Mouse (Mus musculus) skeletal muscle tissue, adult 2 months (tissue): ENCODE measurements at regions not wholly inside any gene's neighbourhood (a gene's known extent, or its start where the extent isn't known, plus 50 kb on each side); places are given as distances from the start of the nearest gene placed in this dataset.

Experiments used
- DNase-seq: peaks from one replicate; pipeline ENCODE4 v3.0.0-alpha.2; 2012; ENCODE audit warnings: low read depth, low spot score

DNA sequence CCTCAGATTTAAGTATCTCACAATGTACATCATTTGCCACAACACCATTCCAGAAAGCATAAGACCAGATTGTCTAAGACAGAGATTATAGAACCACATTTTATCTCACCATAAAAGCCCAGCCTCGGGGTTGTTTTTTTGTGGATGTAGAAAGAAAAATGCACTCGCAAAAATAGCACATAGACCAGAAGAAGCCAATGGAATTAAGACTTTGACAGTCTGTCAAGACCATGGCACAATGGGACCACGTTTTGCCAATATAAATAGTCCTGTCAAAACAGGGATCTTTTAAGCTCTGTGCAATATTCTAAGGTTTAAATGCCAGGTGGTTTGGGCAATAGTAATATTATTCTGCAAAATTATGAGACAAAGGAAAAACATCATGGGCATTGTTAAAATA, 547.3 kb downstream of the Adgrl2 start:
- no peak for DNase-seq

DNA sequence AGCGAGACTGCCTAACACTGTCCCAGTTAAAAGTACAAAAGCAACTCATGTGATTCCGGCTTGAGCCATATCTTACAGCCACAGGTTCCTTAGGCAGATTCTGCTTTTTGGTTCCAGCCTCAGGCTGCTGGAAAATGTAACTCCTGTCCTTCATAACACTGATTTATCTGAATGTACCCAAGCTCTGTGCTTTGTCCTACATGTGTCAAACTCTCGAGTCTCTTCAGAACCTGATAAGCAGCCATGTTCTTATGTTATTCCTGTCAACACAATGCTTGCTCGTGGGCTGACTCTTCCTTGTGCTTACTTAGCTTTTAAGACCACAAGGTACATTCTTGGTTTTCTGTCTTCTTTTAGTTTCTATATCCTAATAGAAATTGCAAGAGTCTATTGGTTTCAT, 556.3 kb downstream of the Adgrl2 start:
- DNase-seq, result no peak

DNA sequence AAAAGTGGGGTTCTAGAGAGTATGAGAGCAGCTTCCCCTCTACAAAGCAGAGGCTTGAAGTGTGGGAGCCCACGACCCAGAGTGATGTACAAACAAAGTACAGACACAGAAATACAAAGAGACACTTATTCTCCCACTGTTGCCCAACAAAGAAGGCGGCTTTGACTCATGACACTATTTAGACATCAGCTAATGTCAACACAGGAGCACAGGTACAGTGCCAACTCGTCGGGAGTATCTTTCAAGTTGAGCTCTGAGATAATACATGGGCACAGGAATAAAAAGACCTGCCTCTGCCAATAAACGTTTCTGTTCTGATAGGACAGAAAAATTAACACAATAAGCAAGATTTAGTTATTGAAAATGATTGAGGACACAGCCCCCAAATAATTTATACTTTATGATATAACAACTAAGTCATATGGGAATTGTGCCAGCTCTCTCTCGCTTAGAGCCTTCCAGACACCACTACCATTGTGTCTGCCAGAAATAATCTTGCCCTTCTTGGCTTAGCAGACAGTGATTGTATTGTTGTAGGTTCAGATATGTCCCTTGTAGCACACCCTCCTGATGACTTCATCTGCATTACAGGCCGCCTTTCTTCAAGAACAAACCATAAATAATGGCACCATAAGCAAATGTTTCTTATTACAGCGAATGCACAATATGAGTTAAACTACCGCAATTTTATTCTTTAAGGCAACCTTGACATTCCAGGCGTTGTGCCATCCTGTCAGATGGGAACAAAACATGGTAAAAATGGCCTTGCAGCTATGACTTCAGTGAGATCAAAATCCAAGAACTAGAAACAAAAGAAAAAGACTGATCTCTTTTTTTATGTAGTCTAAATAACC, 561.1 kb downstream of the Adgrl2 start:
- DNase-seq, result no peak

DNA sequence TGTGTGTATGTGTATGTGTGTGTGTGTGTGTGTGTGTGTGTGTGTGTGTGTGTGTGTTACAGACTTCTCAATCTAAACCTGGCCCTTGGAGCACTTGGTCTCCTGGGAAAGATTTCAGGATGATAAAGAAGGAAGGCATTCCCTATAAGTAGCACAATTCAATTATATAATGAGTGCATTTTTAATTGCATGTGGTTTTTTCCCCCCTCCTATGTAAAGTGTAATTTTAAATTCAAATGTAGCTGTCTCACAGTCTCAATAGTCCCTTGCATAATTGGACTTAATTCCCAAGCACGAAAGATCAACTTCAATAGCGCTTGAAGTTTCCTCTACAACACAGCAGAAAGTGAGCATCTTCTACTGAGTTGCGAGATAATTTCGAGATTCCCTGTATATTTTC, 566.3 kb downstream of the Adgrl2 start:
- no peak for DNase-seq

DNA sequence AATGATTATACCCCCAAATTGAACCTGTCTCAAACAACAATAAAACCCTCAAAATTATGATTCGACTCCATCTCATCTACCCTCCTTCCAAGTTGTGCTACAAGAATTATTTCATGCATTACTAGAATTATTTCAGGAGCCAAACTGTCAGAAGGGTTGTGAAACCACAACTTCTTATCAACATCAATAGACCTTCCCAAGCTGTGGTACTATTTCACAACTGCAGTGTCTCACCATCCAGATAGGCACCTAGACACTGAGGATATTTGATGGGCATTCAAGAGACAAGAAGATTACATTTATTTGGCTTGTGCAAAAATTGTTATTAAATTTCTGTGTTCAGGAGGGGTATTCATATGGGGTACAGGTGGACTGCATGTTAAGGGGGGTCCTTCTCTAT, 567.0 kb downstream of the Adgrl2 start:
- no peak for DNase-seq

DNA sequence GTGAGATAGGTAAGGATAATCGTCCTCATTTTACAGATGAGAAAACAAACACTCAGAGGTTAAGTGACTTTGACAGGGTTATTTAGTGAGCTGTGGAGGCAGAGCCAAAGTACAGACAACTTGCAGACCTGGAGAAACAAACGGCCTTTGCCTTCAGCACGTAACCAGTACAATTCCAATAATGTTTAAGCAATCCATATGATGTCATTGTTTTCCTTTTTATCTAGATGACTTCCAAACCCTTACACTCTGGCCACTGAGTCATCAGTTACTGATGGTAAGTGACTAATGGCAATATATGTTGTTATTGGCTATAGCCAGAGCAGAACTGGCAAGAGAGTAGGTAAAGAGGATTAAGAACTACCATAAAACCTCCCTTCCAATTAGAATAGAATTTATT, 567.6 kb downstream of the Adgrl2 start:
- no peak for DNase-seq

DNA sequence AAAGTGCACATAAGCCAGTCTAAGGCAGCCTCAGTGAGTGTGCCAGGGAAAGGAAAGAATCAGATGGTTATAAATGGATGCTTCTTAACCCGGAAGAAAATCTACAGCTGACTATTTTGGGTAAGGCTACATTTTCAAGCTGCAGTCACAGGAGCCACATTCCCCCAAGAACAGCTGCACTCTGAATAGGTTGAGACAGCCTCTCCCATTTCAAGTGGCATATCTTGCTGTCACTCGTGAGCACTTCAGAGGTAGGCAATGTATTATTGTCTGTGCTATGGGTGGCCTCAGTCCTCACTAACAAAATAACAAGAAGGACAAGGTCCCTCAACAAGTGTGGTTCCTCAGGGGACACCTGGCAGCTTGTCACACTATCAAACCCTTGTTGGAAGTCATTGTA, 568.1 kb downstream of the Adgrl2 start:
- DNase-seq, result no peak

DNA sequence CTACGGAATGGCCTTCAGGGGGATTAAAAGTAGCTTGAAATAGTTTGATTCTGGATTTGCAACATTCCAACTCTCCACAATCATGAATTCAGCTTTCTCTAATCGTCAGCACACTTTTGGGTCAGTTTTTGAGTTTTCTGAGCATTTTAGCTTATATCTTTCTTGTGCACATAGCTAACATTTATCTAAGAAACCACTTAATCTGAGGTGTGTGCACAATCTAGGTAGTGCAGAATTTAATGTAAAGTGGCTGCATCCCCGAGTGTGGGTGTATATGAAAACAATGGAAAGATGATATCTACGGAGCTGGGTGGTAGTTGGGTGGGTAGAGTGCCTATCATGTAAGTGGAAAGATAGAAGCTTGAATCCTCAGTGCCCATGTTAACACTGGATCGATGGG, 570.1 kb downstream of the Adgrl2 start:
- no peak for DNase-seq

DNA sequence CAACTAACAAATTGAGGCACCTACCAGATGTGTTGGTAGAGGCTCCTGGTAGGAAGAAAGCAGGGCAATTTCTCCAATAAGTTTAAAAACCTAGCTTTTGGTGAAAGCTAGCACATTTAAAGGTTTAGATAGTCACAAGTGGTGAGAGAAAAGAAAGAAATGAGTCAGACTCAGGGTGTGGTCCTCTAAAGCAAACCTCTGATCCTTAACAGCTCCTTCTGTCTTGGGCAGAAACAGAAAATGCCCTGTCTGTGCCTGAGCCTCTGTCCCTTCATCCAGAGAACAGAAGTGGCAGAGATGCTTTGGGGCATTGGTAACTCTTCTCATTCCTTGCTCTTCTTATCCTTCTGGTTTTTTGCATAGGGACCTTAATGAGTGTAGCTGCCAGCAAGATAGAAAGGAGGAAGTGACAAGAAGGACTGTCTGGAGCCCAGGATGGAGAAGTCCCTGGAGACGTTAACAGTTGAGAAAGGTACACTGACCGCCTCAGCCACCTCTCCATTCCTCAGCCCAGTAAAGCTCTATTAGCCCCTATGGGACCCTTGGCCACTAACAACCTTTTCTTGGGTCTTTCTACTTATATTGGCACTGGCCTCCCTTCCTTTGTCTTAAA, 570.8 kb downstream of the Adgrl2 start:
- no peak for DNase-seq

DNA sequence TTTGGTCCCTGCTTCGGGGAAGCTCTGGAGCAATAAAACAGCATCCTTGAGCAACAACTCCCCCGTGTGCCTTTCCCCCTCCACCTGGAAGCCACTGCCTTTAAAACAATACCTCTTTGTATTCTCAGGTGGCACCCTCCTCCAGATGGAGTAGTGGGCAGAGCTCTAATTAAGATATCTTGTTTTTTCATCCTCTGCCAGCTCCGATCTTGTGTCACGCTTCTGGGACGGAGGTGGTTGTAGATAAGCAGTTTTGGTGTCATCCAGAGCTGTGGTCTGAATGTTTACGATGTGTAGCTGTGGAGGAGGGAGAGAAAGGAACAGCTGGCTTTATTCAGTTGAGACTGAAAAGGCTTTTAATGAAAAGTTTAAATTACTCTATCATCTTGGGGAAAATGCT, 572.3 kb downstream of the Adgrl2 start:
- DNase-seq, result no peak

DNA sequence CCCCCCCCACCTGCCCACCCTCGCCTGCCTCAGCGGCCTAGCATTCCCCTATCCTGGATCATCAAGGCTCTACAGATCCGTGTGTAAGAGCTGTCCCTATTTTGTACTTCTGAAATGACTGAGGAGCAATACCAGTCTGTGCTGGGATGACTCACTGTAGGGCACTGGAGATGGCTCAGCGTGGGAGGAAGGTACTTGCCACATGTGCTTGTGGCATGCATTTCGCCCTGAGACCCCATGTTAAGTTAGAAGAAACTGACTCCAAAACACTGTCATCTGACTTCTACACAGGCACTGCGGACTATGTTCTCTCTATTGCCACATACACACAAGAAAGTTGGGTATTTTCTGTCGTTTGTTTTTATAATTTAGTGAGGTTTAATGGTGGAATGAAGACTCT, 574.9 kb downstream of the Adgrl2 start:
- no peak for DNase-seq

DNA sequence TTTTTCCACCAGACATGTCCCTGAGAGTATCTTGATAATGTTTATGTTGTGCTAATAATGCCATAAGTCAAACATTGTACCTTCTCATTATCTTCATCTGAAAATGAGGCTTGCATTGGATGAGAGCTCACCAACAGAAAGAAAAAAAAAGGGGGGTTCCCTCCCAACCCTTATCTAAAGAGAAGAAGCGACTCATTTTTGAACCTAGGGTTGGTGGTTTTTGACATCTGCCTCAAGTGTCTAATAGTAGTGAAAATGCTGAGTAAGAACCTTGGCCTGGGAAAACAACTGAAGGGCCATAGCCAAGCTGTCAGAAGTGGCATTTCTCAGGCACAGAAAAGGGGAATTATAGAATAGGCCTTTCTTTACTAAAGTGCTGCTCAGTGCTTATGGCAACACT, 577.3 kb downstream of the Adgrl2 start:
- DNase-seq, result no peak

DNA sequence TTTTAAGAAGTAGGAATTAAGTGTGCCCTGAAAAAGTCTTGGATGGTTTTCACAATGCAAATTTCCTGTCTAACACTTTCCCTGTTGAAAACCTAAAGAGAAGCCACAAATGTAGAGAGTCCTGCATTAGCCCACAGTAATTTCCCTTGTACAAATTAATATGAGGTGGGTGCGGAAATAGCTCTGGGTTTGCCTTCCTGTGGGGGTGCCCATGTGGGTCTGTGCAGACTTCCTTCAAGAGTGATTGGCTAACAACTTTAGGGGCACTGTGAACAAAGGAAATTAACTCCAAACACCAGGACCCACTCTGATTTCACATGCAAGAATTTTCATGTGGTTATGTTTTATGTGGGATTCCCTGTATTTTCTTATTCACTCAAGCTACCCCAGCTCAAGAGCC, 578.2 kb downstream of the Adgrl2 start:
- DNase-seq, result no peak

DNA sequence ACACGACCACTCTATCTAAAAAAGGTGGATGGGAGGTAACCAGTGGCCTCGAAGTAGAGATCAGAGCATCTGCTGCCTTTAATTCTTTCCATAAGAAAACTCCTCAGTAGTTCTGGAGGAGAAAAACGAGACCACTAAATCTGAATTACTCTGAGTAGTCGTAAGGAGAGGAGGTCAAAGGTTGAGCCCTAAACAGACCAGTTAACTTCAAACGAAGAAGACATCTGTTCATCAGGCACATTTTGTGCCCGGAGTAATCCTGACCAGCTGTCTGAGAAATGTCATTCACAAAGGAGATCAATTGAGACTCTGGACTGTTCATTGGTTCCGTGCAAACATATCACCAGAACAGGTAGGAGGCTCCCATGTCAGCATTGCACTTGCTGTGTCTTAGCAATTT, 592.0 kb downstream of the Adgrl2 start:
- no peak for DNase-seq

DNA sequence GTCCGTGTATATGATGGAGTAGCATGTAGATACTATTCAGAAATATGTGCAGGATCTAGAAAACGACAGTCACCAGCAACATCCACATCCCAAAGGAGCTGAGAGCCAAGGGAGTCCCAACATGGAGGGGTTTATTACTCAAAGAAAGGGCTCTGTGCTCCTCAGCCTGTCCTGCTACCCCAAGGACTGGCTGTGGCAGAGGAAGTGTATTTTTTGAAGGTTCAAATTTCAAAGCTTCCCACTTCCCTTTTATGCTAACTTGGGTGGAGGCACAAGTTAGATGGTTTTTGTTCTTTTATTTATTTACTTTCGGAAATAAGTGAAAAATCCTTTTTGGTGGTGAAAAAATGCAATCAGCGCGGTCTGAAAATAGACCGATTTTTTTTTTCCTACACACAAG, 602.8 kb downstream of the Adgrl2 start:
- no peak for DNase-seq

DNA sequence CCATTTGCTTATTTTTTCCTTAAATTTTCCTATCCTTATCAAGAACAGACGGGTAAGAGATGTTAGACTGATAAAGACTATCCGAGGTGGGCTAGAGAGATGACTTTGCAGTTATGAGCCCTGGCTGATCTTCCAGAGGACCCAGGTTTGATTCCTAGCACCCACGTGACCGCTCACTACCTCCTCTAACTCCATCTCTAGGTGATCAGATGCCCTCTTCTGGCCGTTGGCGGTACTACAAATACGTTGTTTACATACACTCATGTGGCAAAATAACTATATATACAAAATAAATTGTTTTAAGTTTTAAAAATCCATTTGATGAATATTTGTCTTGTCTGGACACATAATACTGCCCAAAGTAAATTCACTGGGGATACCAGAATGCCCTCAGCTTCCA, 604.6 kb downstream of the Adgrl2 start:
- DNase-seq, result no peak

DNA sequence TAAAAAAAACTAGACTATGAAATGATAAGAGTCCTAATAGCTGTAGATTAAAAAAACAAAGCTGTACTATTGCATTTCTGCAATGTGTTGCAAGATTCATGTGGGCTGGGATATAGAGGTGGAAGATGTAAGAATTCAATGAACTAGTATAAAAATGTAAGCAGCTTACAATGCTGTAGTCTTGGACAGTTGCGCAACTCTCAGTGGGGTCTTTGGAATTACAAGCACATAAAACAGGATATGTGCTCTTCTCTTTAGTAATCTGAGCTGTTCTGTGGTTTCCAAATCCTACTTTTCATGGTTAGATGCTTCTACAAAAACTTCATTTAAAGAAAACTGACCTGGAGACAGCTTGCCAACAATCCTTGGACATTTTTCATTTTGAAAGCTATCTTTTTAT, 609.3 kb downstream of the Adgrl2 start:
- DNase-seq, result no peak

DNA sequence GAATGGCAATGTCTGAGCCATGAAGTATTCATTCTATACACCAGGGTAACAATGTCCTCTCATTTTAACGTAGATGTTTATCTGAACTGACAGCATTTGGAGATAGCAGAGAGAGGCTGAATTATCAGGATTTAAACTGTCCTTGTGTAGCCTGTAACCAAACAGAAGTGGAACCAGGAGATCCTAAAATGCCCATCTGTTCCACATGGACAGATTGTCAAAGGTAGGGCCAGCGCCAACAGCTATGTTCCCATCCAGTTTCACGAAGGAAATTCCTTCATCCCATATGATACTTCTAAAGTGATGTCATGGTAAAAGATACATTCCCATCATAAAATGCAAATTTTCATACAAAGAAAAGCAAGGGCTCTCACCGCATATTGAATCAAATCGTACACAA, 627.0 kb downstream of the Adgrl2 start:
- no peak for DNase-seq

DNA sequence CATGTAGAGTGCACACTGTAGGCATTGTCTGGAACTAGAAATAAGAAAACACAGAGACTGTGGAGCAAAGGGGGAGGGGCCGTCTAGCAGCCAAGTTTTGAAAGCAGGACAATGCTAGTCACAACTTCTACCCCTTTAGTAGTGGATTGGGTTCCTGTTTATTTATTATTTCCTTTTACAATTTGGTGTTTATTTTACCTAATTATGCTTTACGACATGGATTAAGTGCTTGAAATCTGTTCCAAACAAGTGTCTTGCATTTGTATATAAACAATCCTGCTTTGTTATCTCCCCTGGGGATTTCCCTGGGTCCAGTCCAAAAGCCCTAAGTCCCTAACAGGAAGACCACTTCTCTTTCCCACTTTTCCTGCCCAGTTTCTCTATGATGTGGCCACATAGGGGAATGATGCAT, 627.9 kb downstream of the Adgrl2 start:
- no peak for DNase-seq

DNA sequence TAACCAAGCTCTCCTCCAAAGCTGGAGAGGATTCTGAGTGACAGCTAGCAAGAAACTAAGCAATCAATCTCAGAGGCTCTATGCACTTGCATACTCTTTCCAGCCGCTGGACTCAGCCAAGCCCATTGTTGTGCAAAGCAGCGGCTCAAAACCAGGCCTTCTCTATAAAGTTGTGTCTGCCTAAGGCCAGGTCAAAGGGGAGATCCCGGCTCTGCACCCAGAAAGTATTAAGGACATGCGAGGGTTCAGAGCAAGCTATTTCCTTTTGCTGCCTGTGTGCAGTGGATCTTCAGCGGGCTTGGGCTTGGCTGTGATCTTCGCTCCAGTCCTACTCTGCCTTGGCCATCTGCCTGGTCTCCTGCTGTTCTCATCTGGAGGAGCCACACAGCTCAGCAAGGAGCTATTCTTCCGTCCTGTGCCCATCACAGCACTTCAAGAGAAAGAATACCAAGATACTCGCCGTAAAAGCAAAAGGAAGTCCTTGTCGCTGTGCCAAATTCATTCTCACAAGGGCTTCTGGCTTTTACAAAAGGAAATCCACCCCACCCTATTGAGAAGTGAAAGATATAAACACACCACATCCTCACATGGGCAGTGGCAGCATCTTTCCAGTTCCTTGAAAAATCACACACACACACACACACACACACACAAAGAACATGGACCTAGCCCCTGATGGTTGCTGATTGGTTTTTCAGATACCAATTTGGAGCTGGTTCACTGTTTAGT, 646.6 kb downstream of the Adgrl2 start:
- DNase-seq, result peak; percentile 73

DNA sequence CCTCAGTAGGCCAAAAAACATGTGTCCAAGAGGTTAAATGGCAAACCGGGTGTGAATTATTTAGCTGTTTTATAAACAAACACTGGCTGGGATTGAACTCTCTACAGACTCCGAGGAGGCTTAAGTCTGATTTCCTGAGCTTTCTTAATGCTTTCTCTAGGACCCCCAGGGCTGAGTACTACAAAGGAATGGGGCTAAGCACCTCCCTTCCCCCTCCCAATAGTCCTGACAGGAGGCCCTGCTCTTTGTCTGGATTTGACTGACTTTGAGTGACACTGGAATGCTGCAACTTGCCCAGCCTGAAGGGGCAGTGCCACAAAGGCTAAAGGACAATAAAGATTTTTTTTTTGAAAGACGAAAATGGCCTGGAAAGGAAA, 647.1 kb downstream of the Adgrl2 start:
- no peak for DNase-seq

DNA sequence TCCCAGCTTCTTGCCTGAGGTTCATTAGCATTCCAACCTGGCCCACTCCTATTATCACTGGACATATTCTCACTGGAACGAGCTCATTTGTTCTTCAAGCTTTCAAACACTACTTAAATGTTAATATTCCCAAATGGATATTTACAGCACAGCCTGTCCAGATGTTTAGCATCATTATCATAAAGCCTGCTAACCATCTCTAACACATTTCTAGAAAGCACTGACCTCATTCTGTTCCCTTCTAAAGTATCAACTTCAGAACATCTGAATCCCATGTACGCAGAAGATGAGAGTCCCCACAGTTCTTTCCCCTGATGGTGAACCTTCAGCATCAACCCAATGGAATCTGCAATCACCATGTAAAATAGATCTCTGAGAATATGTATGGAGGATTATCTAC, 651.1 kb downstream of the Adgrl2 start:
- DNase-seq, result no peak

DNA sequence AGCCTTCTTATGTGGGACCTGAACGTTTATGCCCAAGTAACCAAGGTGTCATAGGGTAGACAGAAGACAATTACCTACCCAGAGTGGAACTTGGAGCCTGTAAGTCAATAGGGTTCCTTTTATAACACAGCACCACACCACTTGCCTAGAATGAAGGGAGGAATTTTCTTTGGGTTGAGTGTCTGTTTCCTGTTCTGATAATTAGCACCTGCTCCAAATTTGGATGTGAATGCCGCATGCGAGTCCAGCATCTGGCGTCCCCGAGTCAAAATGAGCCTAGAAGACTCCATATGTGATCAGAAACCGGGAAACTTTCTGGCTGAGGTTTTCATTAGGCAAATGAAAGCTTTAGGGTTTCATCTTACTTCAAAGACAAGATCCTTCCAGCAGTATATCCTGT, 653.7 kb downstream of the Adgrl2 start:
- DNase-seq, result no peak
